Mouse (Mus musculus) forebrain, embryonic 13.5 days (tissue): ENCODE measurements around the gene Lhx1. TPM values are rescaled to one million over a fixed set of nuclear protein-coding genes. Genes with fewer than 3 reads are reported as not detected.
A peak's percentile ranks its signal among the peaks of the same experiment; 100 is the strongest.

Experiments
- ATAC-seq: fragments of 200-750 bp; cut with Nextera tagmentation; 2 replicates; pipeline ENCODE4 v1.8.0; 2017
- H3K27ac ChIP-seq: fragments of 300-500 bp; sonication (generic); 2 replicates; pipeline ENCODE4 v1.5.1; 2015; ENCODE audit warnings: inconsistent platforms, mild to moderate bottlenecking, moderate library complexity
- H3K27me3 ChIP-seq: fragments of 300-500 bp; sonication (generic); 2 replicates; pipeline ENCODE4 v1.6.1; 2015; ENCODE audit warnings: mild to moderate bottlenecking, inconsistent platforms
- H3K36me3 ChIP-seq: fragments of 300-500 bp; sonication (generic); 2 replicates; pipeline ENCODE4 v1.6.1; 2015; ENCODE audit warnings: mild to moderate bottlenecking, inconsistent platforms; ENCODE audit not compliant: poor library complexity, severe bottlenecking
- H3K4me1 ChIP-seq: fragments of 300-500 bp; sonication (generic); 2 replicates; pipeline ENCODE4 v1.6.1; 2015; ENCODE audit warnings: inconsistent platforms
- H3K4me2 ChIP-seq: fragments of 300-500 bp; sonication (generic); 2 replicates; pipeline ENCODE4 v1.6.1; 2015; ENCODE audit warnings: inconsistent platforms, mild to moderate bottlenecking, moderate library complexity
- H3K4me3 ChIP-seq: fragments of 300-500 bp; sonication (generic); 2 replicates; pipeline ENCODE4 v1.5.1; 2015; ENCODE audit warnings: mild to moderate bottlenecking, inconsistent platforms
- H3K9ac ChIP-seq: fragments of 300-500 bp; sonication (generic); 2 replicates; pipeline ENCODE4 v1.6.1; 2015; ENCODE audit warnings: mild to moderate bottlenecking, inconsistent platforms
- H3K9me3 ChIP-seq: fragments of 300-500 bp; sonication (generic); replicated peaks from 2 replicates; pipeline ENCODE4 v1.6.1; 2016; ENCODE audit warnings: inconsistent platforms
- WGBS: fragments of 180-500 bp; shearing (Covaris S2); methylation state at CpG from one replicate; pipeline ENCODE4 v1.1.7; 2015; 5-methylcytosine and 5-hydroxymethylcytosine counted together
- polyA plus RNA-seq: library from polyadenylated mRNA; unstranded; fragments of >200 nt; fragmentation: Nextera tagmentation; extraction: Ambion mirVana; gene quantifications from 2 replicates; pipeline ENCODE4 v1.2.1, GENCODE M21; 2015

Lhx1 gene
- polyA plus RNA-seq, 1 experiment from 2014 or later: 7.6 TPM

DNA sequence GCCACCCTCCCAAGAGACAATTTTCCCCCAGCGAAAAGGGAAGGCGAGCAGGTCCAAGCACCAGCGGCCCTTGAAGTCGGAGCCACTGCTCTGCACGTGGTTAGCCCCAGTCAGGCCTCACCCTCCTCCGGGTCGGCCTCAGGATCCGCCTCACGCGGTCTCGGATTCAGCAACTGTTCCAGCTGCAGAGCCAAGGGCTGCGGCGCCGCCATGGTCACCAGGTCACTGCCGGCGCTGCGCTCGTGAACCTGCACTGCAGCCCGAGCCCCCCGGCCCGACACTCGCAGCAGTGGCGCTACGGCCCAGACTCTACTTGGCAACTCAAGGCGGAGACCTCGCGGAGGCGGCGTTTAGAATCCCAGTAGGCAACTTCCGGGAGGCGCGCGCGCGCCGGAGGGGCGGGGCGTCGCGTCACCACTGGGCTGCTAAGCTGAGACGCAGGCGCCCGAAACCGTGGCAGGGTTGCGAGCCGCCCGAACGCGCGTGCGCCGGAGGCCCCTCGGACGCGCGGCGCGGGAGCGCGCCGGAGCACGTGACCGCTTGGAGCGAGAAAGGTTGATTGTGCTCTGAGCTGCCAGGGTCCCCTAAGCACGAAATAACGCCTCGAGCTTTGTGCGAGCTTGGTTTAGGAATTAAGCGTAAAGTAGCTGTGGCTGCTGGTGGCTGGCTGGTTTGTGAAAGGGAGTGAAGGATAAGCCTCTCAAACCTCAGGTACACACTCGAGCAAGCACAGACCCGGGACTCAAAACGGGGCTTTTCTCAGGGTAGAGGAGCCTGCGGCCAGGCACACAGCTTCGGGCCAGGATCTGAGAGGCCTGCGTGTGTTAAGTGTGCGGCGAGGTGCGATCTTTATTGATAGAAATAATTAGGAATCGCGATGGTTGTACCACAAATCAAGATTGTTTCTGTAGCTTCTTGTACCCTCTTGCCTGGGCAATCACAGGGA is 11.9 kb downstream of the Lhx1 start, which contains the start of gene Aatf:
Gene Aatf (minus strand): TSS at position 352 of the 946 bp plus-strand sequence.
- Histone ChIP-seq H3K4me1 (peaks cover 14% of the 10 kb centered on the region), H3K9me3 (no peaks in the 10 kb centered on the region), H3K9ac (peak within 1 kb of the TSS; percentile 77), H3K36me3 (peaks cover 23% of the 10 kb centered on the region), H3K4me3 (peak within 1 kb of the TSS; percentile 66), H3K27ac (peak within 1 kb of the TSS; percentile 59), H3K4me2 (peak within 1 kb of the TSS; percentile 72), H3K27me3 (peaks cover 41% of the 10 kb centered on the region)
- under 1% methylated on average over 80 of the region's 80 CpGs for WGBS
- ATAC-seq: peak; percentile 99

DNA sequence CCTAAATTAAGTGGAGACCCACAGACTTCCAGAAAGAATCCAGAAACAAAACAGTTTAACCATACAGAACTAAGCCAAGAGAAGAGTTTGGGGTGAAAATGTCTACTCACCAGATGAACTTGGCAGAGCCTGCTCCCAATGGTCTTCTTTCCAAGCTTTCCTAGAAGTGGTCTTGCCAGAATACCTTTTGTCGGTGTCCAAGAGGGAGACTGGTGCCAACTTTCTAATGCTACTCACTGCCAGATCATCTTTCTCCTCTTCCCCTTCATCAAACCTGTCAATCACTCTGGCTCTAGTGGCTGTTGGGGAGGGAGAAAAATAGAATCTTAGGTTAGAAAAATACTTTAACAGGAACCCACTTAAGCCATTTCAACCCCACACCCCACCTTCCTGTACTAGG is 13.3 kb downstream of the Lhx1 start:
- H3K27me3 ChIP-seq: peaks cover 30% of the 10 kb centered on the region
- 85% methylated on average over 1 of the region's 1 CpGs for WGBS
- H3K9me3 ChIP-seq: no peaks in the 10 kb centered on the region
- no peak overlapping the region for H3K4me3 ChIP-seq
- ATAC-seq: no peak
- peak overlapping the region; percentile 72 for H3K4me2 ChIP-seq
- H3K27ac ChIP-seq: no peak overlapping the region
- H3K36me3 ChIP-seq: peaks cover 35% of the 10 kb centered on the region
- H3K9ac ChIP-seq: no peak overlapping the region
- H3K4me1 ChIP-seq: peaks cover 14% of the 10 kb centered on the region

DNA sequence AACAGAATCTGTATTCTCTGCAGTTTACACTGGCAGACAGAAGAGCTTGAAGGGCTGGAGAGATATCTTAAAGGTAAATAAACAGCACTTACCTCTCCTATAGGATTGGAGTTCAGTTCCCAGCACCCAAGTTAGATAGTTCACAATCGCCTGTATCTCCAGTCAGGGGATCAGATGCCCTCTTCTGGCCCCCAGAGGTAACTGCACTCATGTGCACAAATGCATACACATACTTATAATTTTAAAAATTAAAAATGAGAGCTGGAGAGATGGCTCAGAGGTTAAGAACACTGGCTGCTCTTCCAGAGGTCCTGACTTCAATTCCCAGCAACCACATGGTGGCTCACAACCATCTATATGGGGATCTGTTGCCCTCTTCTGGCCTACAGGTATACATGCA is 21.0 kb downstream of the Lhx1 start:
- WGBS: 100% methylated on average over 1 of the region's 1 CpGs
- ATAC-seq: no peak
- H3K4me1 ChIP-seq: no peaks in the 10 kb centered on the region

GRCm38 (mm10) chr11:84497944-84498343 is 27.4 kb downstream of the Lhx1 start:
- Histone ChIP-seq H3K9ac (no peak overlapping the region), H3K36me3 (peaks cover 27% of the 10 kb centered on the region), H3K4me2 (no peak overlapping the region), H3K4me1 (peaks cover 17% of the 10 kb centered on the region), H3K27ac (no peak overlapping the region), H3K27me3 (no peaks in the 10 kb centered on the region), H3K4me3 (no peak overlapping the region), H3K9me3 (no peaks in the 10 kb centered on the region)
- WGBS: 59% methylated on average over 2 of the region's 2 CpGs
- no peak for ATAC-seq

More for the DNA sequence above, 21.0 kb downstream of the Lhx1 start:
- Histone ChIP-seq H3K27me3 (no peaks in the 10 kb centered on the region), H3K27ac (no peak overlapping the region), H3K9me3 (peaks cover 5% of the 10 kb centered on the region), H3K4me2 (no peak overlapping the region), H3K4me3 (no peak overlapping the region), H3K9ac (no peak overlapping the region), H3K36me3 (peaks cover 50% of the 10 kb centered on the region)

GRCm38 (mm10) chr11:84496901-84497300 is 28.4 kb downstream of the Lhx1 start:
- Histone ChIP-seq H3K4me3 (no peak overlapping the region), H3K27ac (no peak overlapping the region; the same call in 1 of the 2 replicates)
- ATAC-seq: no peak

GRCm38 (mm10) chr11:84495774-84496173 is 29.6 kb downstream of the Lhx1 start:
- H3K4me3 ChIP-seq: no peak overlapping the region
- no peak overlapping the region; the same call in 1 of the 2 replicates for H3K9ac ChIP-seq
- no peak overlapping the region for H3K4me2 ChIP-seq
- ATAC-seq: no peak
- H3K27ac ChIP-seq: no peak overlapping the region
- H3K9me3 ChIP-seq: no peaks in the 10 kb centered on the region
- H3K4me1 ChIP-seq: peaks cover 17% of the 10 kb centered on the region
- H3K36me3 ChIP-seq: peaks cover 36% of the 10 kb centered on the region
- H3K27me3 ChIP-seq: no peaks in the 10 kb centered on the region
- 14% methylated on average over 4 of the region's 4 CpGs for WGBS

More at GRCm38 (mm10) chr11:84496901-84497300, 28.4 kb downstream of the Lhx1 start:
- Histone ChIP-seq H3K4me1 (peaks cover 17% of the 10 kb centered on the region), H3K36me3 (peaks cover 29% of the 10 kb centered on the region), H3K4me2 (no peak overlapping the region), H3K27me3 (no peaks in the 10 kb centered on the region), H3K9ac (no peak overlapping the region), H3K9me3 (no peaks in the 10 kb centered on the region)

DNA sequence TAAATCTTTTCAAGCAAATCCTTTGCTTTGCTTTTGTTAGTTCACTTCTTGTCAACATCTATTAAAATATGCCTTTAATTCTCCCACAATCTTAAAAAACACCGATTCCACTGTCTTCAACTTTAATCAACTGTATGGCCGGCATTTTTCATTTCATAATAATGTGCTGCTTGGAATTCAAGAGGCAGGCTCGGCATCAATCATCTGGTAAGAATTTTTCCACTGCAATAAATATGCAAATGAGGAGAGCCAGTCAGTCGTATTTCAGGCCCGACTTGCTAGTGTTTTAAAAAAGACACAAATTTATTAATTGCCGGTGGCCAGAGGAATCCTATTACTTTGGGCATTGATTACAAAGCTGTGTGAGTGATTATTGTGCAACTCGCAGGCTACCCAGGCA is 43.7 kb downstream of the Lhx1 start:
- no peak for ATAC-seq
- Histone ChIP-seq H3K9ac (peak overlapping the region; percentile 21; the same call in 1 of the 2 replicates), H3K9me3 (no peaks in the 10 kb centered on the region), H3K27me3 (no peaks in the 10 kb centered on the region), H3K4me2 (peak overlapping the region; percentile 10; the same call in 1 of the 2 replicates), H3K4me1 (peaks cover 25% of the 10 kb centered on the region), H3K4me3 (no peak overlapping the region), H3K36me3 (no peaks in the 10 kb centered on the region), H3K27ac (no peak overlapping the region)
- 5% methylated on average over 7 of the region's 7 CpGs for WGBS

GRCm38 (mm10) chr11:84480451-84480850 is 44.9 kb downstream of the Lhx1 start:
- 47% methylated on average over 3 of the region's 3 CpGs for WGBS
- Histone ChIP-seq H3K4me3 (no peak overlapping the region), H3K27ac (no peak overlapping the region), H3K27me3 (no peaks in the 10 kb centered on the region), H3K4me1 (peaks cover 25% of the 10 kb centered on the region), H3K9me3 (no peaks in the 10 kb centered on the region), H3K4me2 (no peak overlapping the region), H3K9ac (no peak overlapping the region), H3K36me3 (no peaks in the 10 kb centered on the region)
- no peak for ATAC-seq

- 91% methylated on average over 2 of the region's 2 CpGs for WGBS
- Histone ChIP-seq H3K4me3 (no peak overlapping the region), H3K4me1 (peaks cover 19% of the 10 kb centered on the region), H3K36me3 (peaks cover 5% of the 10 kb centered on the region; the same call in 1 of the 2 replicates), H3K9ac (no peak overlapping the region), H3K4me2 (no peak overlapping the region), H3K27me3 (no peaks in the 10 kb centered on the region), H3K27ac (no peak overlapping the region), H3K9me3 (no peaks in the 10 kb centered on the region)
- no peak for ATAC-seq
Measured at GRCm38 (mm10) chr11:84476641-84477040, 48.7 kb downstream of the Lhx1 start.

- no peaks in the 10 kb centered on the region for H3K9me3 ChIP-seq
- H3K4me3 ChIP-seq: no peak overlapping the region
- WGBS: 94% methylated on average over 4 of the region's 4 CpGs
- no peak overlapping the region for H3K9ac ChIP-seq
- H3K4me1 ChIP-seq: peaks cover 12% of the 10 kb centered on the region
- H3K36me3 ChIP-seq: peaks cover 7% of the 10 kb centered on the region; the same call in 1 of the 2 replicates
- no peak for ATAC-seq
- H3K4me2 ChIP-seq: no peak overlapping the region
- no peaks in the 10 kb centered on the region for H3K27me3 ChIP-seq
- no peak overlapping the region for H3K27ac ChIP-seq
Measured at GRCm38 (mm10) chr11:84475991-84476390, 49.3 kb downstream of the Lhx1 start.

GRCm38 (mm10) chr11:84473093-84473667 is 52.2 kb downstream of the Lhx1 start:
- Histone ChIP-seq H3K4me3 (no peak overlapping the region), H3K27me3 (no peaks in the 10 kb centered on the region), H3K4me2 (no peak overlapping the region), H3K9ac (no peak overlapping the region), H3K36me3 (peaks cover 19% of the 10 kb centered on the region), H3K4me1 (no peaks in the 10 kb centered on the region), H3K27ac (no peak overlapping the region), H3K9me3 (no peaks in the 10 kb centered on the region)
- ATAC-seq: no peak
- 89% methylated on average over 4 of the region's 4 CpGs for WGBS
